Mouse (Mus musculus): ENCODE results near the gene Pfkfb2.

The Pfkfb2 gene

DNA sequence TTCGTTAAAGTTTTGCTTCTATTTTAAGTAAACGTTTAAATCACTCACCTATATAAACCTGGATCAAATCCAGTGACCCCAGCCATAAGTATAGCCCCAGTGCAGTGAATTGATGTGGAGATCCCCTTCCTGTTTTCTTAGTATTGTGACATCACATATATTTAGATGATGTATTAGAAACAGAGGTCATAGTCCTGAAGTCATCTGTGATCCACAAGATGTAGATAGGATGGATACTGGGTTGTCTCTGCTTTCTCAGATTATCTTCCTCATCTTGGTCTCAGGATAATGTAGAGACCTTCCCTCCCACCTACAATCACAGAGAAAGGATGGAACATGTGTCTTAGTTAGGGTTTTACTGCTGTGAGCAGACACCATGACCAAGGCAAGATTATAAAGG is at the start of gene Pfkfb2:
Gene Pfkfb2, minus strand, starts transcription at position 101 of the 400 bp plus-strand sequence.
- no peak for DNase-seq

DNA sequence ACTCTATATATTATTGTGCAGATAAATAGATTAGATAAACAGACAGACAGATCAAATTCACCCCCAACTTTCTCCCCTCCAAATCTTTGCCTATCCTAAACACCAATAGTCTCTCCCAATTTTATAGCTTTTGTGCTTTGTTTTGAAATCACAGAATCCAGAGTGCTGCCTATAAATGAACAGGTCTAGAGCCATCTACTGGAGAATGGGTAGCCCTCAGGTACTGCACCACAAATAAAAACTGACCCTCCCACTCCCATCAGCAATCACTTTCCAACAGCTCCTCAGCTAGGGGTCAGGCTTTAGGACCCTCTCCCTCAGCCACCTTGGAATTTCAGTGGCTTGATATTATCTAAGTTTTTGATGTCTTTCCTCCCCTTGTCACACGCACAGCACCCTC is 47.6 kb upstream of the Pfkfb2 start:
- no peak for DNase-seq

GRCm38 (mm10) chr1:130775691-130776331 is 46.8 kb upstream of the Pfkfb2 start:
- no peak for DNase-seq

DNA sequence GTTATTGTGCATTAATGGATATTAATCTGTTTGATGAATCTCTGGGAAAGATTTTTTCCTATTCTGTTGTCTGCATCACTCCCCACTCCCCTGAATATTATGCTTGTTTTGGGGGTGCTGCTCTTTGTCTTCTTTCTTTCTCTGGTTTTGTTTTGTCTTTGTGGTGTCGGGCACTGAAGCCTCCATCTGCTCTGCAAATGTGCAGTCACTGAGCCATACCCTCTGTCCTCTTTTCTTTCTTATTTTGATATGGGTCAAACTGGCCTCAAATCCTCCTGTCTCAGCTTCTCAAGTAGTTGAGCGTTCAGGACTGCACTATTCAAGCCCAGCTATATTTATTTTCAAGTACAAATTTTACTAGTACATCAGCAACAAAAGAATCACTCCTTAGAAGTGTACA is 46.2 kb upstream of the Pfkfb2 start:
- DNase-seq, result no peak

GRCm38 (mm10) chr1:130770981-130771494 is 42.0 kb upstream of the Pfkfb2 start:
- DNase-seq, result no peak

GRCm38 (mm10) chr1:130770487-130770886 is 41.4 kb upstream of the Pfkfb2 start:
- DNase-seq, result no peak

DNA sequence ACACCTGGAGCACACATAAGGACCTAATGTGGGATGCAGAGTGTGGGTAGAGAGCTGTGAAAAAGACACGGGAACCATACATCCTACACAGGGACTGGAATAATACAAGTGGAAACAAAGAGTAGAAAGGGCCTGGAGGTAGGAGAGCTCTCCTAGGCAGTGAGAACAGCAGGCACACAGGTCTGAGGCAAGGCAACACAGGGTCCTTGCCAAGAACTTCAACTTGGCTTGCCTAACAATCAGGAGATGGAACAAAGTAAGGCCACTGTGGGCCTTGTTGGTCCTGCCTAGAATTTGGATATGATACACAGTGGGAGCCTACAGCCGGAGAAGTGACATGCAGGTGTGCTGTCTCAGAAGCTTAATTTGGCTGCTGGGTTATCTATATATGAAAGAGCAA is 40.9 kb upstream of the Pfkfb2 start:
- no peak for DNase-seq

DNA sequence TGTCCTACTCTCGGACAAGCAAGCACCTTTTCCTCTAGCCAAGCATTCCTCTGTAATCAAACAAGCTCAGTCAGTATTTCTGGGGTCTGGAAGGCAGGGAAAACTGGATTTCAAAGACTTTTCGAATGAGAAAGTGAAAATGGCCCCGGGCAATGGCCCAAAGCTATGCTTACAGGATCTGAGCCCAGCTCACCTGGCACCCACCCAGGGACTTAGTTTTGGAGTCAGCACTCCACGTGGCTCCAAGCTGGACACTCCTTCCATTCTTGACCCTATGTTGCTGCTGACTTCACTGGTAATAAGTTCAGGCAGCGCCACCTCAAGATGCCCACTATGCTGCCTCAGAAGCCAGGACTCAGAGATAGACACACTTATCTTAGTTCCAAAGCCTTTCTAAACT is 38.0 kb upstream of the Pfkfb2 start:
- DNase-seq, result no peak

DNA sequence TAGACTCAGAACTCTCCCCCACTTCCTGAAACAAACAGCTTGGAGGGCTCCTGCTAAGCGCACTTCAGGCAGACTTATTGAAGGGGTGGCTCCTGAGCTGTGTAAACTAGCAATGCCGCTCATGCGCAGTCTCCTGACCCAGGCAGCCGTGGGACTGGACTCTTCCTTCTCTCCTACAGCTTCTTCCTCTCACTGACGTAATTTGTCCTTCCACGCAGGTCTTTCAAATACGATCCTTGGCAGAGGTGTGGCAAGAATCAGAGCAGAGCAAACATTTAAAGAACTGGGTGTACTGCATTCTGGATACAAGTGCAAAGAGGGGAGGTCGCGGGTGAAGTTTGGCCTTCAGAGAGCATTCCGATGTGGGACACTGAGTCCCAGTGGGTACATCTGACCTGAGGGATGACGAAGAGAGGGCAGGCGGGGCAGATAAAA is 35.0 kb upstream of the Pfkfb2 start:
- no peak for DNase-seq

GRCm38 (mm10) chr1:130762045-130762760 is 33.1 kb upstream of the Pfkfb2 start:
- no peak for DNase-seq

GRCm38 (mm10) chr1:130761597-130761996 is 32.5 kb upstream of the Pfkfb2 start:
- no peak for DNase-seq

DNA sequence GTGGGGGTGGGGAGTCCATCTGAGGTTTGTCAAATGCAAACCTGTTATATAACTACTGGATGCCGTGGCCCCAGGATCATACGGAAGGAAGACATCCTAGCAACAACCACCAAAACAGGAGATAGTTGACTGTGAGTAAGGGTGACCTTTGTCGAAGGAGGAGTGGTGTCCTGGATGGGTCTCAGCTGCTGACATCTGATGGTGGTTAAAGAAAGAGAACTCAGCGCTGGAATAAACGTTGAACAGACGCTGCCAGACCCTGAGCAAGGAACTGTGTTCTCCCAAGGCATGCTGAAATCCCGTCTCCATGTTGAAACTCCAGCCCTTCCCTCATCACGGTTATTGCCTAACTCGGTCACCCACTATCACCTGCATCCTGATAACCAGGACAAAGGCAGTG is 30.6 kb upstream of the Pfkfb2 start:
- no peak for DNase-seq

GRCm38 (mm10) chr1:130746819-130747218 is 17.8 kb upstream of the Pfkfb2 start:
- no peak for DNase-seq

GRCm38 (mm10) chr1:130745591-130745990 is 16.5 kb upstream of the Pfkfb2 start:
- DNase-seq, result no peak

GRCm38 (mm10) chr1:130744961-130745360 is 15.9 kb upstream of the Pfkfb2 start:
- no peak for DNase-seq

GRCm38 (mm10) chr1:130744217-130744616 is 15.2 kb upstream of the Pfkfb2 start:
- DNase-seq, result no peak

DNA sequence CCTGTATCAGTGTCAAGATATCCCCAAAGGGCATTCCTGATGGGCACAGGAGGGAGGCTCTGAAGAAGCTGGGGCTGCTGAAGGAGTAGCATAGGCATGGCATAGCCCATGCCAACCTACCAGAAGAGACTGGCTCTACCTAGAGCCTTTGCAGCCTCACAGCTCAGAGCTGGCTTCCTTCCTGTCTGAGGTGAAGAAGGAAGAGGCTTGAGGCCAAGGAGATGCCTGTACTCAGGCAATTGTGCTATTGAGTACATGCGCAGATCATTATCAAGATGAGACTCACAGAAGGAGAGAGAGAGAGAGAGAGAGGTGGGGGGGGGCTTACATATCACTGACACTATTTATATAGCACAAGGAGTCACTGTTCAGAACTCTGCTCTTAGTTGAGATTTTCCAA is 14.7 kb upstream of the Pfkfb2 start:
- DNase-seq, result no peak

DNA sequence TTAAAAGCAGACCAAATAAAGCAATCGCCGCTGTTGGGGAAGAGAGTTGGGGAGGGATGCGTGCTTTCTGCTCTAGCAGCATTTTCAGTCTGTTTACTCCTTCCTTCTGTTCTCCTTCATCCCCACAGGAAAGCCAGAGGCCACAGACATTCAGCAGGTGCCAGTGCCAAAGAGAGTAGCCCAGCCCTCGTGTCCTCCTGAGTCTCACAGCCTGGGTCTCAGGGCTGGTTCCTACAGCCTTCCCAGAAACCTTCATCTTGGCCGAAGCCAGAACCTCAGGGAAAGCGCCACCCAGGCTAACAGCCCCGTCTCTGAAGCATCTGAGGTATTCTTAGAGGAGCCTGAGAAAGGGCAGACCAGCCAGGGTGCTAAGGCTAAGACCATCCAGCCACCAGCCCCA is 13.1 kb upstream of the Pfkfb2 start:
- DNase-seq, result no peak

DNA sequence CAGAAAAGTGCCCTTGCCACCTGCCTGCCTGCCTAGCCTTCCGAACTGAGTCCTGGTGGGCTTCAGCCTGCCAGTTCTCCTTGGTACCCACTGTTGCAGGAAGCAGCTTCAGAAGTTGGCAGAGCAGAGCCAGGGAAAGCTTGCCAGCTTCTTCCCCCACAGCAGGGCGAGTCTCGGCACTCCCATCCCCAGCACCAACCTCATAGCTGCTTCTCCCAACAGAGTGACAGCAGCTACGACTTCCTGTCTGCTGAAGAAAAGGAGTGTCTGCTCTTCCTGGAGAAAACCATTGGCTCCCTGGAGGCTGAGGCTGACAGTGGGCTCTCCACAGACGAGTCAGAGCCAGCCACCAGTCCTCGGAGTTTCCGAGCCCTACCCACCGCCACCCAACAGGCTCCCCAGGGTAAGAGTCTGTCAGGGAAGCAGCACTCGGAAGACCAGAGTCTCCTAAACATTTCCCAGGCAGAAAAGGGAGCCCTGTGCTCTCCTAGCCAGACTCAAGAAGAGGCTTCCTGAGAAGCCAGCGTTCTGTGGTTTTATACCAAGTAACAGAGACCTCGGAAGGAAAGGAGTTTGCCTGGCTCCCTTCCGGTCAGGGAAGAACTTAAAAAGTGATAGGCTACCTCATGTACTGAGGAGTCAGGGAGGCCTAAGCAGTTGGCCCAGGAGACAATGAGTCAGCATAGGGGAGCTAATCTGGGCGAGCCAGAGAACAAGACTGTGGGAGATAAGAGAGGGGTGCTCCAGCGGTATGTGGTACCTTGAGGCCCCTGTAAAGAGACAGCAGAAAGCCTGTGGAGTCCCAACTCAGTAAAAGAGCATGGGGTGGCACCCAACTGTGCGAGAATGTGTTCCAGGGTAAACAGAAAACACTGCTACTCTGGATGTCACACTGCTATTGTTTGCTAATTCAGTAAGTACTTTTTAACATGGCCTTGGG is 12.0 kb upstream of the Pfkfb2 start:
- DNase-seq, result no peak

DNA sequence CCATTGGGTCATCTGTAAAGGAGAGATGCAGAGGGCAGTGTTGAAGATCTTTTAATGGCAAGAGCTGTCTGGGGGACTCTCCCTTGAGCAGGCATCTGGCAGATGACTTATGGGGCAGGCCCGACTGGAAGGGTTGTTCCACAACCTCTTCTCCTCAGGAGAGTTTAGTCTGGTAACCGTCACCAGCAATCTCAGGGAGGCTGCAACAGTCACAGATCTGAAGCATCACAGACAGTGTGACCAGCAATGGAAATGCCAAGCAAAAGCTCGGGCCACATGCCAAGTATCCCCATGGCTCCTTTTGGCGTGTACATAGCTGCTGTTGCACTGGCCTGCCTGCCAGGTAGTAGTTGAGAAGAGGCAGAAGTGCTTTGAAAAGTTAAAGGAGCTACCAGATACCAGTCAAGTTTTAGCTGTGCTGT is 11.2 kb upstream of the Pfkfb2 start:
- DNase-seq, result peak; percentile 62

- no peak for DNase-seq
Observed at GRCm38 (mm10) chr1:130739636-130740035, 10.6 kb upstream of the Pfkfb2 start.

- DNase-seq, result no peak
Observed at GRCm38 (mm10) chr1:130738551-130739106, 9.6 kb upstream of the Pfkfb2 start.

DNA sequence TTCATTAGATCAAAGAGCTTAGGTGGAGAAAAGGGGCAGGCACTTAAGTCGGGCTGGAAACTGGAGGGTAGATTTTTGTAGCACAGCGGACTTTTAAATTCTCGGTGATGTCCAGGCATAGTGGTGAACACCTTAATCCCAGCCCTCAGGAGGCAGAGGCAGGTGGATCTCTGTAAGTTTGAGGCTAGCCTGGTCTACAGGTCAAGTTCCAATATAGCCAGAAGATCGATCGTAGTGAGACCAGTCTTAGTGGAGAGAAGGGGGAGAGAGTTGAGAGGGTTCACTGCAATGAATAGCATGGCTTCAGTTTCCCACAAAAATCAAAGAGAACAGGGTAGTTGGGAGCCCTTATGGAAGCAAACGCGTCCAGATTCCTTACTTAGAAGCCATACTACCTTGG is 8.9 kb upstream of the Pfkfb2 start:
- no peak for DNase-seq
